Mouse (Mus musculus) brain, embryonic 14.5 days (tissue): ENCODE measurements around the gene Bcas3.

Experiments
- CTCF ChIP-seq: fragments of 200-500 bp; IDR thresholded peaks from 2 replicates; pipeline ENCODE4 v1.5.1; 2012; ENCODE audit warnings: inconsistent platforms, mild to moderate bottlenecking, moderate library complexity, borderline replicate concordance; ENCODE audit not compliant: insufficient read depth, insufficient read length; ENCODE audit errors: extremely low read depth
- POLR2A ChIP-seq: fragments of 200-500 bp; IDR thresholded peaks from 2 replicates; pipeline ENCODE4 v1.6.1; 2012; ENCODE audit warnings: mild to moderate bottlenecking, inconsistent platforms, borderline replicate concordance; ENCODE audit not compliant: poor library complexity, insufficient read depth, insufficient read length, severe bottlenecking; ENCODE audit errors: extremely low read depth

GRCm38 (mm10) chr11:85766106-85766723, 413.2 kb downstream of the Bcas3 start:
- no peak for TF ChIP-seq CTCF
- no peak for TF ChIP-seq POLR2A
